Mouse (Mus musculus) heart, embryonic 14.5 days (tissue): ENCODE results near the gene Gstk1. TPM values are rescaled to one million over a fixed set of nuclear protein-coding genes. Genes with fewer than 3 reads are reported as not detected.

Experiments
- ATAC-seq: fragments of 200-750 bp; cut with Nextera tagmentation; 2 replicates; pipeline ENCODE4 v1.8.0; 2017; ENCODE audit warnings: low read depth, moderate TSS enrichment; ENCODE audit not compliant: insufficient number of reproducible peaks, insufficient read depth, low FRiP score
- H3K27ac ChIP-seq, 2 experiments: fragments of 200-500 bp in 1 of 2; fragments of 300-500 bp in 1 of 2; sonication (generic) in 1 of 2; replicated peaks in 1 of 2; 2 replicates each; pipeline ENCODE4 v1.5.1; 2012 to 2014; ENCODE audit warnings: low read depth in 2 of 2, low read length in 2 of 2, control low read depth in 1 of 2, mild to moderate bottlenecking in 1 of 2, mixed read lengths in 1 of 2; ENCODE audit not compliant: control insufficient read depth in 1 of 2, insufficient read depth in 1 of 2
- H3K27me3 ChIP-seq: fragments of 300-500 bp; sonication (generic); 2 replicates; pipeline ENCODE4 v1.6.1; 2014; ENCODE audit warnings: mild to moderate bottlenecking, low read length, control low read depth; ENCODE audit not compliant: control insufficient read depth, insufficient read depth
- H3K36me3 ChIP-seq: fragments of 300-500 bp; sonication (generic); 2 replicates; pipeline ENCODE4 v1.6.1; 2014; ENCODE audit warnings: mild to moderate bottlenecking, control low read depth, low read length, mixed read lengths; ENCODE audit not compliant: control insufficient read depth, insufficient read depth
- H3K4me1 ChIP-seq, 2 experiments: fragments of 200-500 bp in 1 of 2; fragments of 300-500 bp in 1 of 2; sonication (generic) in 1 of 2; 2 replicates each; pipeline ENCODE4 v1.6.1; 2012 to 2014; ENCODE audit warnings: low read length in 2 of 2, control low read depth in 1 of 2, mixed read lengths in 1 of 2; ENCODE audit not compliant: control insufficient read depth in 2 of 2, insufficient read depth in 2 of 2
- H3K4me2 ChIP-seq: fragments of 300-500 bp; sonication (generic); 2 replicates; pipeline ENCODE4 v1.6.1; 2014; ENCODE audit warnings: mild to moderate bottlenecking, low read length
- H3K4me3 ChIP-seq, 2 experiments: fragments of 200-500 bp in 1 of 2; fragments of 300-500 bp in 1 of 2; sonication (generic) in 1 of 2; 2 replicates each; pipeline ENCODE4 v1.5.1; 2012 to 2014; ENCODE audit warnings: low read length in 2 of 2, mild to moderate bottlenecking in 2 of 2, control low read depth in 1 of 2, low read depth in 1 of 2, moderate library complexity in 1 of 2; ENCODE audit not compliant: control insufficient read depth in 1 of 2, insufficient read depth in 1 of 2
- H3K9ac ChIP-seq: fragments of 300-500 bp; sonication (generic); 2 replicates; pipeline ENCODE4 v1.6.1; 2014; ENCODE audit warnings: mild to moderate bottlenecking, low read length
- H3K9me3 ChIP-seq: fragments of 300-500 bp; sonication (generic); 2 replicates; pipeline ENCODE4 v1.6.1; 2016; ENCODE audit warnings: low read length, control low read depth; ENCODE audit not compliant: control insufficient read depth
- WGBS: fragments of 180-500 bp; shearing (Covaris S2); extraction: QIAGEN DNeasy Blood & Tissue Kit; methylation state at CpG from one replicate; pipeline ENCODE4 v1.1.7; 2014; 5-methylcytosine and 5-hydroxymethylcytosine counted together
- polyA plus RNA-seq: library from polyadenylated mRNA; unstranded; fragments of >200 nt; fragmentation: Nextera tagmentation; extraction: Ambion mirVana; gene quantifications from 2 replicates; pipeline ENCODE4 v1.2.1, GENCODE M21; 2014

Gene Gstk1
- polyA plus RNA-seq, 1 experiment from 2014 or later = 14.5 TPM

GRCm38 (mm10) chr6:42253103-42253502, 7.4 kb downstream of the Gstk1 start:
- H3K27me3 ChIP-seq = 0 out of 2 replicates have a peak, but pooled peaks cover 2% of the 10 kb centered on the region
- 82% methylated on average over 2 of the region's 2 CpGs for WGBS
- no peak overlapping the region for H3K4me2 ChIP-seq
- H3K36me3 ChIP-seq = no peaks in the 10 kb centered on the region
- no peak overlapping the region for H3K27ac ChIP-seq
- no peak overlapping the region for H3K4me3 ChIP-seq
- no peak overlapping the region for H3K9ac ChIP-seq
- H3K9me3 ChIP-seq = no peaks in the 10 kb centered on the region
- ATAC-seq = no peak
- peaks cover 2 to 3% of the 10 kb centered on the region in 2 experiments; a peak in 2 of 4 replicates for H3K4me1 ChIP-seq

GRCm38 (mm10) chr6:42257303-42257863, 11.6 kb downstream of the Gstk1 start:
- 0 out of 2 replicates have a peak overlapping the region, but pooled peaks have one; percentile 25 for H3K4me2 ChIP-seq
- no peaks in the 10 kb centered on the region for H3K36me3 ChIP-seq
- no peak for ATAC-seq
- no peak overlapping the region for H3K4me3 ChIP-seq
- H3K27ac ChIP-seq = no peak overlapping the region
- no peaks in the 10 kb centered on the region for H3K9me3 ChIP-seq
- peaks cover 0 to 6% of the 10 kb centered on the region in 2 experiments; a peak in 2 of 4 replicates for H3K4me1 ChIP-seq
- H3K9ac ChIP-seq = no peak overlapping the region
- WGBS = 14% methylated on average over 11 of the region's 11 CpGs
- no peaks in the 10 kb centered on the region for H3K27me3 ChIP-seq

GRCm38 (mm10) chr6:42260430-42260829, 14.7 kb downstream of the Gstk1 start:
- WGBS = 38% methylated on average over 6 of the region's 6 CpGs
- no peak overlapping the region for H3K4me2 ChIP-seq
- no peak overlapping the region for H3K9ac ChIP-seq
- no peak overlapping the region for H3K4me3 ChIP-seq
- H3K4me1 ChIP-seq = peaks cover 0 to 6% of the 10 kb centered on the region in 2 experiments; a peak in 2 of 4 replicates
- no peaks in the 10 kb centered on the region for H3K9me3 ChIP-seq
- H3K27me3 ChIP-seq = no peaks in the 10 kb centered on the region
- H3K27ac ChIP-seq = no peak overlapping the region
- ATAC-seq = no peak
- H3K36me3 ChIP-seq = no peaks in the 10 kb centered on the region

GRCm38 (mm10) chr6:42261524-42262170, 15.9 kb downstream of the Gstk1 start, which contains the start of gene Tmem139:
TSS of gene Tmem139 (plus strand) at chr6:42261970.
- Histone ChIP-seq H3K27me3 (no peaks in the 10 kb centered on the region), H3K4me2 (peak within 1 kb of the TSS; percentile 55), H3K4me3 (no peak within 1 kb of the TSS), H3K36me3 (no peaks in the 10 kb centered on the region), H3K9me3 (no peaks in the 10 kb centered on the region), H3K9ac (peak within 1 kb of the TSS; percentile 50), H3K4me1 (peaks cover 0 to 11% of the 10 kb centered on the region in 2 experiments; a peak in 3 of 4 replicates), H3K27ac (no peak within 1 kb of the TSS)
- 12% methylated on average over 20 of the region's 20 CpGs for WGBS
- ATAC-seq = no peak

GRCm38 (mm10) chr6:42264626-42265312, 19.0 kb downstream of the Gstk1 start, which contains the start of gene Casp2:
TSS of gene Casp2 (plus strand) at chr6:42264985.
- ATAC-seq = peak; percentile 100
- H3K4me2 ChIP-seq = peak within 1 kb of the TSS; percentile 77
- 0% methylated on average over 44 of the region's 51 CpGs for WGBS
- peaks cover 0 to 13% of the 10 kb centered on the region in 2 experiments; a peak in 3 of 4 replicates for H3K4me1 ChIP-seq
- H3K4me3 ChIP-seq = peak within 1 kb of the TSS; percentile 61 to 99
- H3K36me3 ChIP-seq = peaks cover 28% of the 10 kb centered on the region
- no peaks in the 10 kb centered on the region for H3K27me3 ChIP-seq
- H3K9ac ChIP-seq = peak within 1 kb of the TSS; percentile 89
- no peaks in the 10 kb centered on the region for H3K9me3 ChIP-seq
- H3K27ac ChIP-seq = peak within 1 kb of the TSS; percentile 76 to 92

GRCm38 (mm10) chr6:42265391-42266330, 19.9 kb downstream of the Gstk1 start:
- no peaks in the 10 kb centered on the region for H3K27me3 ChIP-seq
- H3K27ac ChIP-seq = peak overlapping the region; percentile 76 to 92
- peak overlapping the region; percentile 61 to 99 for H3K4me3 ChIP-seq
- peaks cover 37% of the 10 kb centered on the region for H3K36me3 ChIP-seq
- peak overlapping the region; percentile 77 for H3K4me2 ChIP-seq
- no peaks in the 10 kb centered on the region for H3K9me3 ChIP-seq
- under 1% methylated on average over 21 of the region's 21 CpGs for WGBS
- H3K9ac ChIP-seq = peak overlapping the region; percentile 89
- H3K4me1 ChIP-seq = peaks cover 0 to 22% of the 10 kb centered on the region in 2 experiments; a peak in 3 of 4 replicates
- ATAC-seq = no peak
